Mouse (Mus musculus) monocyte, adult 5-6 weeks (primary cell): ENCODE data around the gene Susd3. TPM values are rescaled to one million over a fixed set of nuclear protein-coding genes. Genes with fewer than 3 reads are reported as not detected.
A peak's percentile ranks its signal among the peaks of the same experiment; 100 is the strongest.

ENCODE experiments used
- ATAC-seq: fragments of 153-309, 156-312 bp; replicated peaks from 2 replicates; pipeline ENCODE4 v1.8.0; 2017; ENCODE audit warnings: mild to moderate bottlenecking; ENCODE audit not compliant: low TSS enrichment, insufficient number of reproducible peaks, severe bottlenecking, poor library complexity, low FRiP score
- total RNA-seq: library from RNA; stranded (forward); fragments of 200-1000, 200-491, 200-594 nt; gene quantifications from 3 replicates; pipeline ENCODE4 v1.2.3, GENCODE M21; 2017

The Susd3 gene
- total RNA-seq, 1 experiment from 2014 or later = 95.2 TPM

DNA sequence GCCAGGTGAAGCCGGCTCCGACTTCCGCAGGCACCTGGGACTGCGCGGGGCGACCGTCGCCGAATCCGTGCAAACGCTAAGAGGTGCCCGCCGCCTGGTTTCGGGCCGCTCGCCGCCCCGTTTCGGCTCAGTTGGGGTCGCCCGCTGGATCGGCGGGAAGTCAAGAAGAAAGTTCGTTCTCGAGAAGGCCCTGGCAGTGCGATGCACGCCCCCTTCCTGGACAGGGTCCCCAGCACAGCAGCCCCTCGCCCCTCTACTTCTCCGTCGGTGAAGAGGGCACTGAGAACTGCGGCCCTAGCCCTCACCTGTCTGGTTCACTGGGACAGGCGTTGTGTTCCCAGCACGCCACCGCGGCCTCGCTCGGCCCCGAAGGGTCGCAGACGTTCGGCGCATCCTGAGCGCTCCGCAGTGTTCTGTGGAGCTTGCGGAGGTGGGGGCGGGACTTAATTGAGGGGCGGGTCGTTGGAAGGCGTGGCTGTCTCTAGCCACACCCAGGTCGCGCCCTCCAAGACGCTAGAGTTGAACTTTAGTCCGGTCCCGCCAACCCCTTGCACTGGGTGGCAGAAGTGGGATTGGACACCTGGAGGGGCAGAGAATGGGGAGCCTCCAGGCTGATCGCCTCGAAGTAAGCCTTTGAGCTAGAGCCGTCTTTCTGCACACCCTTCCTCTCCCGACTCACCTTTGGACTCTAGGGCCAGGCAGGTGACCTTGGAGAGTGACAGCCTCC is 603 bp downstream of the Susd3 start:
- ATAC-seq = peak; percentile 45; the same call in 1 of the 2 replicates

DNA sequence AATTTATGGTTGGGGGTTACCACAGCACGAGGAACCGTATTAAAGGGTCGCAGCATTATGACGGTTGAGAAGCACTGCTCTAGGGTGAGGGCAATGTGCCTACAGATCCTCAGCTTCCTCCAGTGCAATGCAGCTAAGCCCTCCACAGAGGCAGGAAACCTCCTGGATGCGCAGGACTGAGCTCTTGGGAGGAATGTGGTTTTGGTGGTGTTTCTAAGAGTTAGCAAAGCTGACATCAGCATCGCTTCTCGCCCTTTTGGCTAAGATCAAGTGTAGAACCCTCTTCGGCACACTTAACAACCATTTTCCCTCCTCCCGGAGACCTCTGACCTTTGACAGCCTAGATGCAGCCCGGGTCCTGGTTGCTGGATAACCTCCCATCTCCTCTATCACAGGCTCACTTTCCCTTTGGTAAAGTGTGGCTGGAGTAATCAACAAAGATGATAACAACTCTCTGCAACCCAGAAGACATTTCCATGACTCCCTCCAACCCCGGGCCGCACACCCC is 1.2 kb downstream of the Susd3 start:
- no peak for ATAC-seq

DNA sequence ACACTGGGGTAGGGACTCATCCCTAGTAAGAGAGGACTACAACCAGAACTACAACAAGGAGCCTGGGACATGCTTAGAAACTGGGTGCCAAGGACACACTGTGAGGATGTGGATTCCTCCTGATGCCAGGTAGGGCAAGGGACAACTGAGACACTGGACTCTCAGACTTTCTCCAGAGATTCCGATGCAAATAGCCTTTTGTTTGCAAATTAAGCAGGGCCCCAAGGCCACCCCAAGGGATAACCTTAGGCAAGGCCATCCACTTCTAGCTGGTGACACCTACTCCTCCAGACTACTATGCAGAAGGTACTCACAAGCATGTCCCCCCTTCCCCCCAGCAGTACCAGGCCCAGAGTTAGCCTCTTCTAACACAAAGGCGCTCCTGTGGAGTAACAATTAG is 1.9 kb downstream of the Susd3 start:
- ATAC-seq = no peak

DNA sequence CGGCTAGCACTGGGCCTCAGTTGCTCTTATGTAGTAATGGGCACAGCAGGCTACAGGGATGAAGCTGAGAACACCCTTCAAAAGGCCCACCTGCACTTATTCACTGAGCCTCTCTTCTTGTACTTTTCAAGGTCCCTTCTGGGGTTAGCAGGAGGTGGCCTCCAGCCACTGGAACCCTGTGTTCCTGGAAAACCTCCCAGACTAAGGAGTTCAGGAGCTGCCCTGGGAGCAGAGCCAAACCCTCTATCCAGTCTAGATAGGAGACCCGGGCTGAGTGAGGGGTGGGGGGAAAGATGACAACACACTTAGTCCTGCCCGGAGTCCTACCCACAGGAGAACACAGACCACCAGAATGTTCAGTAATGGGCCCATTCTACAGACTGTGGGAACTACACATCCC is 2.5 kb downstream of the Susd3 start:
- no peak for ATAC-seq

DNA sequence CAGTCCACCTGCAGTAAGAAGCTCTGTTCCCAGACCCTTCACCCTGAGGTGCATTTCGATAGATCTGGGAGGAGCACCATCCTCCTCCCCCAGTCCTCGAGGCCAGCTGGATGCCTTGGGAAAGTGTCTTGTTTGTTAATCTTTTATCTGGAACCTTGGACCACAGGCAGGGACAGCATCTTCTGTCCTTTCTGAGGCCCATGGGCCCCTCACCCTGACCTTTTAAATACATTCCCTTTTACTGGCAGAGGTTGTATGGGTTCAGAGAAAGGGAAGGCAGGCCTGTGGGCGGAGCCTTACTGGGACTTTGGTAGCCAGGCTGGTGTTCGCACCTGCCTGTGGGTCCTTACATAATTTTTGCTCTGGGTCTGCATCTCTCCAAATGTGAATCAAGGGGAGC is 3.3 kb downstream of the Susd3 start:
- ATAC-seq = no peak

DNA sequence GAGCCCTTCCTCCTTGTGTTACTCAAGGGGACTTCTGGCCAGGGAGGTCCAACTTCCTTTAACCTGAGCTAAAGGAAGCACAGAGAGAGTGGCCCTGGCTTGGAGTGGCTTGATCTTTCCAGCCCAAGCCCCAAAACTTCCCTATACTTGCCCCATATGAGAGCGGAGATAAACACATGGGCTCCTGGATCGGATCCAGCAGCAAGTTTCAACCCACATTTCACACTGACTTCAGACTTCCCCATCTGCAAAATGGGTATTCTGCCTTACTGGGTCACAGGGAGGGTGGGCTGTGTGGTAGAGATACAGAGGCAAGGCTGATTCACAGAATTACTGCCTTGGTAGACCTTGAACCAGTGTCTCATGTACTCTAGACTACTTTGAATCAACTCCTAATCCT is 5.0 kb downstream of the Susd3 start:
- ATAC-seq = no peak

DNA sequence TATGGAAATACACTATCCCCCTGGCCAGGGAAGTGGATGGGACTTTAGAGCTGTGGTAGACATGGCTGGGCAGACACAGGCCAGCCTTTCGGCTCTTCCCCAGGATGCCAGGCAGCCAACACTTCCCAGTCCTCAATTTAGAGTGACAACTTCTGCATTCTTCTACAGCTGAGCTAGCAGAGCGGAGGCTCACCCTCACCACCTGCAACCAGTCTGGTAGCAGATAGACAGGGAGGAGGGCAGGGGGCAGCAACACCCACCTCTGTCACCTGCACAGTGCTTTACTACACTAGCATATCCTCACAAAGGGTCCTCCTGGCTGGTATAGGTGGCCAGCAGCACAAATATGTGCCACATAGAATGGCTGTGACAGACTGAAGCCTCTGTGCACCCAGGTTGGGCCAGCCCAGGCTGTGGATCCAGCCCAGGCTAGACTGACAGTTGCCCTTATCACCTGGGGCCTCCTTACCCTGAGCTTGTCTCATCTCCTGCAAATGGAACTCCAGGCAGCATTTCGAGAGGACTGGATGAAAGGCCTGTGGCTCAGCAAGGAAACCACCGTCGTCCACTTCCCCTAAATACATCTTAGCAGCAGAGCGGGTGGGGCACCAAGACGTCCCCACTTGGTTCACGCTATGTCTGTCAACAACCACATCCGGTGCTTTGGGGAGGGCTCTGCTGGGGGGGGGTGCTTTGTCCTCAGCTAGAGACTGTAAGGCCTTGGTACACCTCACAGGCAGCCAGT is 6.0 kb downstream of the Susd3 start:
- peak; percentile 88 for ATAC-seq

DNA sequence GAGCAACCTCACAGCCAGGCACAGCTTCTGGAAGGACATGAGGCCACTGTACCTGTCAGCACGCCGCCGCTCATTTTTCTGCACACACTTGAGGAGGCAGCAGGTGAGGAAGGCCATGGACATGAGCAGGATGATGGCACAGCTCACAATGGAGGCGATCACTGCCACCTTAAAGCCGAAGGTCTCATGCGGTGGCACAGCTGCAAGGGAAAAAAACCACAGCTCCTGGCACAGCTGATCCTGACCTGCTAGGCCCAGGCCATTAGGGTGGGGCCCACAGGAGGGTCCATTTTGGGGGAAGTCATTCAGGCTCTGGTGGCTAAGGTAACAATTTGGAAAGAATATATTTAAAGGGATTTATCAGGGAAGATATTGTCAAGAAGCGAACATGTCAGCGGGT is 9.8 kb downstream of the Susd3 start:
- ATAC-seq = no peak

DNA sequence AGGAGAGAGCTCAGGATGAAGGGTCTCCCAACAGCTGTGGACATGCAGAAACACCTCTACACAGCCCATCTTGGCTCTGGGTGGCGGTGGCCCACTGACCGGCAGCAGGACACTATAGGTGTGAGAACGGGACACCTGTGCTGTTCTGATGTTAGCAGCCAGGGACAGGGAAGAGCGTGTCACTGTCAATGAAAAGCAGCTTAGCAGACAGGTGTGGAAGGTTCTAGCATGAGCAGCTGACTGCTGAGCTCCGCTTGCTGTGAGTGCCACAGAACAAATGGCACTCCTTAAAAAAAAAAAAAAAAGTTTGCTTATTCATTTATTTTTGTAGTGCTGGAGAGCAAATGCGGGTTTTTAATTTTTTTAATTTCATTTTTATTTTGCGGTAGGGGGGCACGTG is 10.9 kb downstream of the Susd3 start:
- ATAC-seq = no peak

DNA sequence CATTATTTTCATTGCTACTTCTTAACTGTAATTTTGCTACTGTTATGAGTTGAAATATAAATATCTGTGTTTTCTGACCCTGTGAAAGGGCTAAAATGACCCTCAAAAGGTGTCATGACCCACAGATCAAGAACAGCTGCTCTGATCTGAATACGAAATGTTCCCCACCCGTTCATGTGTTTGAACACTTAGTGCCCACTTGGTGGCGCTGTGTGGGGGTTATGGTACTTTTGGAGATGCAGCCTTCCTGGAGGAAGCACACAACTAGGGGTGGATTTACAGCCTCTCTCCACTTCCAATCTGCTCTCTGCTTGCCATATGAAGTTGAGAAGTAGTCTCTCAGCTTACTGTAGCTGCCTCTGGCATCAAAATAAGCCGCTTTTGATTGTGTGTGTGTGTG is 13.8 kb downstream of the Susd3 start:
- no peak for ATAC-seq

DNA sequence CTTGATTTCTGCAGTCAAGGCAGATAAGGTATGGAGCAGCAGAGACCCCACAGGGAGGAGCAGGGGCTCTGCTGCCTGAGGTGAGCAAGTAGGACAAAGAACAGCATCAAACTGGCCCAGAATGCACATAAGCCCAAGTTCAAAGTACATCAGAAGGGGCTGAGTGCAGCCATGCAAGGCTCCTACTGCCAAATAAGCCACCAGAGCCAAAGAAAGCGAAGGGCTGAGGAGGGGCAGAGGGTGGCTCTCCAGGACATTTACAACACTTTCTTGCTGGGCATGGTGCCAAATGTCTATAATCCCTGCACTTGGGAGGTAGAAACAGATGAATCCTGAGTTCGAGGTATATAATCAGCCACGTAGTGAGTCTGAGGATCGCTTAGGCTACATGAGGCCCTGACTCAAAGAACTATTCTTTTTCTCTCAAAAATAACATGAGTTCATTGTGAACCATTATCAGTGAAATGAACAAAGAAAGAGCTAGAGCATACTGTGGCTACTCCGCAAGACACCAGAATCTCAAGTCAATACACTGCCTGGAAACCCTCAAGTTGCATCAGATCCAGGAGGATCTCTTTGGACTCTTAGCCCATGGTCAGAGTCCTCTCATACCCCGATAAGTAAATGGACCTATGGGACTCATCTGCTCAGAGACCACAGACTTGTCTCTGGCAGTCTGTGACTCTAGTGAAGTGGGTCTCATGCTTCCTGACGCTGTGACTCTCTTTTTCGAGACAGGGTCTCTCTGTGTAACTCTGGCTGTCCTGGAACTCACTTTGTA is 14.5 kb downstream of the Susd3 start:
- no peak for ATAC-seq

DNA sequence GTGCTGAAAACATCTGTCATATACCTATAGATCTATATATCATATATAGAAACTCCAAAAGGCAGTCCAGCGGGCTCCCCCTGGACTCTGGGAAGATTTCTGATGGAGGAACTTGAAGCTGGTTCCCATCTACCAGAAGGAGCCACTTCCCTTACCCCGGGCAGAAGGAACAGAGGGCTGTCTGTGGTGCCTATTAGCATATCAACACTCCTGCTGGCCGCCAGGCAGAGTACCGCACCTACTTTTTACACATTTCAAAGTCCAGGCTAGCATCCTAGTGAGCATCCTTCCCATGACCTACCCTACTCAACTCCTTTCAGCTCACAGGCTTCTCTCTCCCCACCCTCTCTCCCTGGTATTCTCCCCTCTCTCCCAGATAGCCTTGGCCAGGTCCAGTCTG is 22.9 kb downstream of the Susd3 start:
- ATAC-seq = peak; percentile 52

DNA sequence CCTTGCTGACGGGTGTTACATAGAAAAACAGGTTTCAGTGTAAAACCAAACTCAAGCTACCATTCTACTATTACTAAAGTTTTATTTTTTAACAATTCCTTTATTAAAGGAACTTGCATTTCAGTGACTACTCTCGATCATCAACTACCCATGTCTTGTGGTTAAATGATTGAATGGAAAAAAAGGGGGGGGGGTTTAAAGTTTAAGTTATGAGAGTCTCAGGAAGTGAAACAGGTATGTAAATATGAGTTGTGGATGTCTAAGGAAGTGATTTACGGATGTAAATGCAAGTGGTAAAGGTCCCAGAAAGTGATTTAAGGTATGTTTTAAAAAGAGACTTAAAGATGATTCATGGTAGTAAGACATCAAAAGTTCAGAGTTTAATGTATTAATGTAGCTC is 23.3 kb downstream of the Susd3 start:
- ATAC-seq = no peak

DNA sequence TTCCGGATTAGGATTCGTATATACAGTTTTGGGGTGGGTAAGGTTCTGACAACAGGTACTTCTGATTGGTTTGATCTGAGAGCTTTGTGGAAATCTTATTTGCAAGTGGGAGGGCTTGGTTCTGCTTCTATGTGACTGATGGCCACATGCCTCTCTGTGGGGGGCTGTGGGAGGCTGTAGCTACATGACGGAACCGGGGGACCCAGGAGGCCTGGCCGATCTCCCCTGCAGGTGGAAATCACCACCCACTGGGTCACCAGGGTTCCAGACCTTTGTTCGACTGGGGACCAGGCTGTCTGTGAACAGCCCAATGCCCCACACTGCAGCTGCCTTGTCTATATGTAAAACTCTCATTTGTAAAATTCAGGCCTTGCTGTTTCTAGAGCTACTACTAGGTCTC is 23.8 kb downstream of the Susd3 start:
- ATAC-seq = no peak

DNA sequence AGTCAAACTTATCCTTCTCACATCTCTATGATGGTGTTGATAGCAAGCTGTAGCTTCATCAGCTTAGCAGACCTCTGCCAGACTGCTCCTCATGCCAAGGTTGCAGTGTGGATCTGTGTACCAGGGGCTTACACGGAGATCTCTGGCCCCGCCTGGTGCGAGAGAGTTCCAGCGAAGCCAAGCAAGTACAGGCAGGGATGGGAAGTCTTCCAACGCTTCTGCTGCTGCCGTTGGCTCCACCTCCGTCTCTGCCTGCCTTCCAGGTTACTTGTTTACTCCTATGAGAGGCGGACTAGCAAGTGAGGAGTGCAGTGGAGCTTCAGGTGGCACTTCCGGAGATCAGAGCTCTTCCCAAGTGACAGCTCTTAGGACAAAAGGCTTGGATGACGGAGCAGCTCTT is 24.2 kb downstream of the Susd3 start:
- no peak for ATAC-seq

DNA sequence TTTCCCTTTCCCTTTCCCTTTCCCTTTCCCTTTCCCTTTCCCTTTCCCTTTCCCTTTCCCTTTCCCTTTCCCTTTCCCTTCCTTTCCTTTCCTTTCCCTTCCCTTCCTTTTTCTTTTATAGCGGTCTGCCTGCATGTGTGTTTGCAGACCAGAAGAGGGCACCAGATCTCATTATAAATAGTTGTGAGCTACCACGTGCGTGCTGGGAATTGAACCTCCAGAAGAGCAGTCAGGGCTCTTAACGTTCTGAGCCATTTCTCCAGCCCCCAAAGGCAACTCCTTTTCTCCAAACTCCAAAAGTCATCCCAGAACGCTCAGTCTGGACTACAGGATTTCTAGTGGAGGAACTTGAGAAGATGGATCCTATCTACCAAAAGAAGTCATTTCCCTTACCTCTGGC is 27.6 kb downstream of the Susd3 start:
- no peak for ATAC-seq

DNA sequence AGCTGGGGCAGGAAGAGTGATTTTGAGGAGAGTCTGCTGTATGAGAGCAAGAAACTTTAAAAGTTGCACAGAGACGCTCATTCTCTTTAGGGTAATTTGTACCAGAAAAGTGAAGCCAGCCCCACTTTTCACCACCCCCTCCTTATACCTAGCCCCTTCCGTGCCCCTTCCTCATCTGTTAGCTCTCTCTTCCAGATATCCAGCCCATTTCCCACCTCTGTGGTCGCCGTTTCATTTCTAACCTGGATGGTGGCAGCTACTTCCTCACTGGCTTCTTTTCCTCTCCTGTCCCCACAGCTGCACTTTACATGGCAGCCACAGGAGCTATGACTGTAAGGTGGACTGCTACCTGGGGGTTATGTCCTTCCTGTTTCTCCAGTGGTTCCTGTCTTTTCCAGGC is 29.1 kb downstream of the Susd3 start:
- ATAC-seq = no peak

DNA sequence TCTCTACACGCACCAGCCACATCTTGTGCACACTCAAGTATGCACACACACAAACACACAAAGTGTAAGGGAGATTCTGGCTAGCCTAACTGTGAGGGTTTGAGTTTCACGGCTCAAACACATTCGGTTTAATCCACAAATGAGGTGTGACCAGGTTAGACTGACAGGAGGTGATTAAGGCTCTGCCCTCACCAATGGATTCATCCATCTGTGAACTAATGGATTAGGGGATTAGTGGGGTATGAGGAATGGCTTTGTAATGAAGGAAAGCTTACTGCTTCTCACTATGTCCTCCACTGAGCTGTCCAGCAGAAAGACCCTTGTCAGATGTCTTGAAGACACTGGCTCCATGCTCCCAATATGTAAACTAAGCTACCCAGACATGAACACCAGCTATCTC is 29.9 kb downstream of the Susd3 start:
- no peak for ATAC-seq

DNA sequence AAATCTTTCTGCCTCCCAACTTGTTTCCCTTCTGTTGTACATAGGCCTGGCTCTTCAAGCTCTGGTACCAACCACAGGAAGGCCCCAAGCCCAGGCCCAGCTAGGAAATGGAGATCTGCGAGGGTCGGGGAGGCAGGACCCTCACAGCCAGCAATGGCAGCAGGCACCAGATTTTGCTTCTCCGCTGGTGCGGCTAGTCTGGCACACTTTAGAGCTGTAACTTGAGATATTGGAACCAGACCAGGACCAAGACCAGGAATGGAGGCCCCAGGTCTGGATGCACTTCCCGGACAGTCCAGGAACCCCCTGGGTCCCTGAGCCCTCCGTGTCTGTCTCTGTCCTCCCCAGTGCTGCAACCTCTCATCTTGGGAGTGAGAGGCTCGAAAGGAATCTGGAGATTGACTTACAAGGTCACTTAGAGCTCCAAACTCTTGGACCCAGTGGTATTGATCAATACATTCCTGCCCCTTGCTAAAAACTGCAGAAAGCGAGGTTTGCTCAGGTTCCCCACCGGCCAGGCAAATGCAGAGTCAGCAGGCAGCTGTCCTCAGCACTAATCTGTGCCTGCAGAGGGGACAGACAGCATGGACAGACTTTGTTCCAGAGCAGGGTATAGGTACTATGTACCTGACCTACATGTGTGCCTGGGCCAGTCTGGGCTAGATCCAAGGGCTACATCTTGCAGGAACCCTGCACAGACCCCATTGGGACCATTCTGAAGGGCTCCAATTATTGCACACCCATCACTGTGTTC is 31.5 kb downstream of the Susd3 start:
- no peak for ATAC-seq
